Mouse (Mus musculus) olfactory bulb, adult 2 months (tissue): Measurements from ENCODE around the gene Slc22a4.

Source experiments
- CTCF ChIP-seq: fragments of 200-500 bp; IDR thresholded peaks from 2 replicates; pipeline ENCODE4 v1.5.1; 2012; ENCODE audit warnings: low read depth, mild to moderate bottlenecking, low read length, moderate library complexity; ENCODE audit not compliant: insufficient read depth
- POLR2A ChIP-seq: fragments of 200-500 bp; IDR thresholded peaks from 2 replicates; pipeline ENCODE4 v1.6.1; 2012; ENCODE audit warnings: mild to moderate bottlenecking, low read depth, low read length, moderate library complexity; ENCODE audit not compliant: insufficient read depth

- no peak for TF ChIP-seq POLR2A
- no peak for TF ChIP-seq CTCF
Observed at GRCm38 (mm10) chr11:54075353-54075752, 47.5 kb upstream of the Slc22a4 start.
